Mouse (Mus musculus) kidney, embryonic 16.5 days (tissue): Measurements from ENCODE around the gene Ctcfl. TPM values are rescaled to one million over a fixed set of nuclear protein-coding genes. Genes with fewer than 3 reads are reported as not detected.

ENCODE experiments used
- ATAC-seq: fragments of 200-750 bp; cut with Nextera tagmentation; 2 replicates; pipeline ENCODE4 v1.8.0; 2017; ENCODE audit warnings: moderate TSS enrichment; ENCODE audit not compliant: low FRiP score, low TSS enrichment
- H3K27ac ChIP-seq: fragments of 300-500 bp; sonication (generic); 2 replicates; pipeline ENCODE4 v1.5.1; 2014; ENCODE audit warnings: low read length
- H3K27me3 ChIP-seq: fragments of 300-500 bp; sonication (generic); 2 replicates; pipeline ENCODE4 v1.6.1; 2014; ENCODE audit warnings: low read length, control low read depth, mixed read lengths; ENCODE audit not compliant: insufficient read depth
- H3K36me3 ChIP-seq: fragments of 300-500 bp; sonication (generic); 2 replicates; pipeline ENCODE4 v1.6.1; 2014; ENCODE audit warnings: low read length, control low read depth, mixed read lengths; ENCODE audit not compliant: insufficient read depth
- H3K4me1 ChIP-seq: fragments of 300-500 bp; sonication (generic); 2 replicates; pipeline ENCODE4 v1.6.1; 2014; ENCODE audit warnings: low read length, control low read depth, mixed read lengths; ENCODE audit not compliant: insufficient read depth
- H3K4me2 ChIP-seq: fragments of 300-500 bp; sonication (generic); replicated peaks from 2 replicates; pipeline ENCODE4 v1.6.1; 2014; ENCODE audit warnings: low read depth, low read length
- H3K4me3 ChIP-seq: fragments of 300-500 bp; sonication (generic); 2 replicates; pipeline ENCODE4 v1.5.1; 2014; ENCODE audit warnings: mild to moderate bottlenecking, low read length
- H3K9ac ChIP-seq: fragments of 300-500 bp; sonication (generic); replicated peaks from 2 replicates; pipeline ENCODE4 v1.6.1; 2014; ENCODE audit warnings: low read length
- H3K9me3 ChIP-seq: fragments of 300-500 bp; sonication (generic); 2 replicates; pipeline ENCODE4 v1.6.1; 2016; ENCODE audit warnings: low read length, control low read depth
- WGBS: fragments of 180-500 bp; shearing (Covaris S2); extraction: QIAGEN DNeasy Blood & Tissue Kit; methylation state at CpG from one replicate; pipeline ENCODE4 v1.1.7; 2014; 5-methylcytosine and 5-hydroxymethylcytosine counted together
- polyA plus RNA-seq: library from polyadenylated mRNA; unstranded; fragments of >200 nt; fragmentation: Nextera tagmentation; extraction: Ambion mirVana; gene quantifications from 2 replicates; pipeline ENCODE4 v1.2.1, GENCODE M21; 2015

Ctcfl gene
- polyA plus RNA-seq, 1 experiment from 2014 or later = 0.07 TPM

DNA sequence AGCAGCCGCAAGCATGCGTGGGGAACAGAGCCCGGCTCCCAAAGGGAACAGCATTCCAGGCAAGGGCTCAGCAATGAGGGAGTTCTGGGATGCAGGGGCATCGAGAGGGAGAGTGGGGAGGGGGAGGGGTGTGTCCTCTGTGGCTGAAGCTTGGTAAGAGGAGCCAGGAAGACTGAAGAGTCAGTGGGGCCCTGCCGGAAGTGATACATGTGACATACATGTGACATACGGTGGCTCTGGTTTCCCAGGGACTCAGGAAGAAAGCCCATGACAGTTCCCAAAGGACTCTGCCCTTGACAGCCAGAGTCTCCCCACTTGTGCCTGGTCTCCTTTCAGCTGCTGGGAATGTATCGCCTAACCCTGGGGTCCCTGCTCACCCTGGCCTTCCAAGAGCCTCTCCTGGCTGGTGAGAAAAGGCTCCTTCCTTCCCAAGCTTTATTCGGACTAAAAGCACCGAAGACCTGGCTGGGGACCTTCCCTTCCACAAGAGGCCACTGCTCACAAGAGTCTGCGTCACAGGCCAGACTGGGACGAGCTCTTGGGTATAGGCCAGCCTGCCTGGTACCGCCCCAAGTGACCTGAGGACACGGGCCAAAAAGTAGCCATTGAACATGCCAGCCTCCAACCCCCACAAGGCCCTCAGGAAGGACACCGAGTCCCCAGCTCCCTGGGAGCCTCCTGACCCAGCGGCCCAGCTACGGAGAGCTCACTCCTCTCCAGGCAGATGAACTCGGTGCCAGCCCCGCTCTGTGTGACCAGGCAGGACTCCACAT, 74.9 kb downstream of the Ctcfl start:
- peaks cover 28% of the 10 kb centered on the region for H3K4me1 ChIP-seq

More for the DNA sequence above, 74.9 kb downstream of the Ctcfl start:
- H3K9ac ChIP-seq = no peak overlapping the region
- no peak overlapping the region for H3K27ac ChIP-seq
- H3K9me3 ChIP-seq = no peaks in the 10 kb centered on the region
- H3K27me3 ChIP-seq = no peaks in the 10 kb centered on the region
- no peak overlapping the region for H3K4me2 ChIP-seq
- WGBS = 68% methylated on average over 18 of the region's 18 CpGs
- no peak overlapping the region for H3K4me3 ChIP-seq
- no peak for ATAC-seq
- H3K36me3 ChIP-seq = no peaks in the 10 kb centered on the region

Other genes starting within 250 kb of the Ctcfl start
- 39.8 and 49.7 TPM in 2 replicates for gene Bmp7, start 179.2 kb downstream of the Ctcfl start, polyA plus RNA-seq
- 0.05 and 0.23 TPM in 2 replicates for gene Spo11, start 141.8 kb downstream of the Ctcfl start, polyA plus RNA-seq
- gene Rae1, start 119.4 kb downstream of the Ctcfl start, polyA plus RNA-seq = 143 and 146 TPM in 2 replicates
- 35.4 and 37.0 TPM in 2 replicates for gene Rbm38, start 99.0 kb downstream of the Ctcfl start, polyA plus RNA-seq
- gene Pck1, start 33.5 kb upstream of the Ctcfl start, polyA plus RNA-seq = 35.4 and 38.4 TPM in 2 replicates
- 0.67 TPM in 1 of 2 replicates, not detected in the other for gene Zbp1, start 99.4 kb upstream of the Ctcfl start, polyA plus RNA-seq
- 4.3 and 4.8 TPM in 2 replicates for gene Pmepa1, start 157.0 kb upstream of the Ctcfl start, polyA plus RNA-seq